Mouse (Mus musculus) heart, embryonic 11.5 days (tissue): Measurements from ENCODE around the gene Snf8. TPM values are rescaled to one million over a fixed set of nuclear protein-coding genes. Genes with fewer than 3 reads are reported as not detected.

Source experiments
- ATAC-seq: fragments of 200-750 bp; cut with Nextera tagmentation; replicated peaks from 2 replicates; pipeline ENCODE4 v1.8.0; 2017; ENCODE audit warnings: moderate library complexity; ENCODE audit not compliant: insufficient number of reproducible peaks, low FRiP score, low TSS enrichment
- H3K27ac ChIP-seq: fragments of 300-500 bp; sonication (generic); 2 replicates; pipeline ENCODE4 v1.5.1; 2014; ENCODE audit warnings: mild to moderate bottlenecking, low read depth, low read length
- H3K27me3 ChIP-seq: fragments of 300-500 bp; sonication (generic); 2 replicates; pipeline ENCODE4 v1.6.1; 2014; ENCODE audit warnings: mild to moderate bottlenecking, low read length, mixed read lengths; ENCODE audit not compliant: control insufficient read depth, insufficient read depth
- H3K36me3 ChIP-seq: fragments of 300-500 bp; sonication (generic); 2 replicates; pipeline ENCODE4 v1.6.1; 2014; ENCODE audit warnings: mild to moderate bottlenecking, low read length, moderate library complexity, mixed read lengths; ENCODE audit not compliant: control insufficient read depth, insufficient read depth
- H3K4me1 ChIP-seq: fragments of 300-500 bp; sonication (generic); 2 replicates; pipeline ENCODE4 v1.6.1; 2014; ENCODE audit warnings: low read length; ENCODE audit not compliant: control insufficient read depth, insufficient read depth
- H3K4me2 ChIP-seq: fragments of 300-500 bp; sonication (generic); 2 replicates; pipeline ENCODE4 v1.6.1; 2014; ENCODE audit warnings: mild to moderate bottlenecking, moderate library complexity
- H3K4me3 ChIP-seq: fragments of 300-500 bp; sonication (generic); 2 replicates; pipeline ENCODE4 v1.5.1; 2014; ENCODE audit warnings: low read depth, low read length
- H3K9ac ChIP-seq: fragments of 300-500 bp; sonication (generic); 2 replicates; pipeline ENCODE4 v1.6.1; 2014; ENCODE audit warnings: mild to moderate bottlenecking, low read depth, low read length, moderate library complexity
- H3K9me3 ChIP-seq: fragments of 300-500 bp; sonication (generic); replicated peaks from 2 replicates; pipeline ENCODE4 v1.6.1; 2016; ENCODE audit warnings: low read length; ENCODE audit not compliant: control insufficient read depth
- WGBS: fragments of 180-500 bp; shearing (Covaris S2); extraction: QIAGEN DNeasy Blood & Tissue Kit; methylation state at CpG from one replicate; pipeline ENCODE4 v1.1.7; 2014; ENCODE audit not compliant: insufficient replicate concordance; 5-methylcytosine and 5-hydroxymethylcytosine counted together
- polyA plus RNA-seq: library from polyadenylated mRNA; unstranded; fragments of >200 nt; fragmentation: Nextera tagmentation; extraction: Ambion mirVana; gene quantifications from 2 replicates; pipeline ENCODE4 v1.2.1, GENCODE M21; 2014

Gene Snf8
- polyA plus RNA-seq, 1 experiment from 2014 or later, result 31.3 TPM

DNA sequence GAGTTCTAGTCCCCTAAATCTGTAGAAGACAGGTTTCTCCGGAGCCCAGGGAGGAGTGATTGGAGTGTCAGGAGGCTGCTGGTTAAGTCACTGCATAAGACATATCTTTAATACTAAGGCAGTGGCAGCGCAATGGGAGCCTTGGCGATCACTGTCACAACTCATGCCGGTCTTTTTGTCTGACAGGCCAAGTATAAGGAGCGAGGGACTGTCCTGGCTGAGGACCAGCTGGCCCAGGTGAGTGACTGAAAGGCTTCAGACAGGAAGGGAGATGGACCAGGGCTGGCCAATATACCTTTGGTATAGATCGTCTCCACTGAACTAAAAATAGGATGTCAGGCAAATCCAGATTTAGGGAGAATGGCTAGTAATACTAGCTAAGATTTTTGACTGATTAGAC, 448 bp downstream of the Snf8 start:
- Histone ChIP-seq H3K27me3 (no peaks in the 10 kb centered on the region), H3K36me3 (peaks cover 9% of the 10 kb centered on the region; the same call in 1 of the 2 replicates), H3K4me1 (peaks cover 9% of the 10 kb centered on the region; the same call in 1 of the 2 replicates), H3K27ac (no peak overlapping the region), H3K9me3 (no peaks in the 10 kb centered on the region), H3K9ac (peak overlapping the region; percentile 74), H3K4me2 (peak overlapping the region; percentile 87), H3K4me3 (peak overlapping the region; percentile 69)
- 7% methylated on average over 6 of the region's 6 CpGs for WGBS
- no peak for ATAC-seq

DNA sequence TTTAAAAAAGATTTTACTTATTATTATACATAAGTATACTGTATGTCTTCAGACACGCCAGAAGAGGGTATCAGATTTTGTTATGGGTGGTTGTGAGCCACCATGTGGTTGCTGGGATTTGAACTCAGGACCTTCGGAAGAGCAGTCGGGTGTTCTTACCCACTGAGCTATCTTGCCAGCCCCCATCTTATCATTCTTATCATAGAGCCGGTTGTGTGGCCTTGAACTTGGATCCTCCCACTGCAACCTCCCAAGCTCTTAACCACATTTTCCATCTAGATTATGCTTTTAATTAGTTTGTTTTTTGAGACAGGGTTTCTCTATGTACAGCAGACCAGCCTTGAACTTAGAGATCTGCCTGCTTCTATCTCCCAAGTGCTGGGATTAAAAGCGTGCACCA, 2.8 kb downstream of the Snf8 start:
- H3K4me2 ChIP-seq, result no peak overlapping the region
- no peak overlapping the region for H3K9ac ChIP-seq
- WGBS, result 86% methylated on average over 5 of the region's 5 CpGs
- ATAC-seq, result no peak
- H3K27me3 ChIP-seq, result no peaks in the 10 kb centered on the region
- H3K9me3 ChIP-seq, result no peaks in the 10 kb centered on the region
- no peak overlapping the region for H3K27ac ChIP-seq
- no peak overlapping the region for H3K4me3 ChIP-seq
- peaks cover 9% of the 10 kb centered on the region; the same call in 1 of the 2 replicates for H3K36me3 ChIP-seq
- H3K4me1 ChIP-seq, result peaks cover 9% of the 10 kb centered on the region; the same call in 1 of the 2 replicates

DNA sequence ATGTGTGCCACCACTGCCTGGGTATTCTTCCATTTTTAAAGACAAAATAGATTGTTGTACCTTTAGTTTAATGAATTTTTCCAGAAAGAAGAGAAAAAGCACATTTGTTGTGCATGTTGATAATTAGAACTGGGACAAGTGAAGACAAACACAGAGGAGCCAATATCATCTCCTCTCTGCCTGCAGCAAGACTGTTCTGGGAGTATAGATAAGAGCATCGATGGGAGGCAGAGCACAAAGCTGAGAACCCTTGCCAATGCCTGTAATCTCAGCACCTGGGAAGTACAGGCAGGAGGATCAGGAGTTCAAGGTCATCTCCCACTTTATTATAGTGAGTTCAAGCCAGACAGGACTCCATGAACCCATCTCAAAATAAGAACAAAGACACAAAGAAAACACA, 3.9 kb downstream of the Snf8 start:
- no peak overlapping the region for H3K4me3 ChIP-seq
- H3K27me3 ChIP-seq, result no peaks in the 10 kb centered on the region
- WGBS, result 49% methylated on average over 1 of the region's 1 CpGs
- no peak overlapping the region for H3K9ac ChIP-seq
- H3K9me3 ChIP-seq, result no peaks in the 10 kb centered on the region
- ATAC-seq, result no peak
- H3K4me1 ChIP-seq, result peaks cover 9% of the 10 kb centered on the region; the same call in 1 of the 2 replicates
- peaks cover 9% of the 10 kb centered on the region; the same call in 1 of the 2 replicates for H3K36me3 ChIP-seq
- H3K27ac ChIP-seq, result no peak overlapping the region
- H3K4me2 ChIP-seq, result no peak overlapping the region

DNA sequence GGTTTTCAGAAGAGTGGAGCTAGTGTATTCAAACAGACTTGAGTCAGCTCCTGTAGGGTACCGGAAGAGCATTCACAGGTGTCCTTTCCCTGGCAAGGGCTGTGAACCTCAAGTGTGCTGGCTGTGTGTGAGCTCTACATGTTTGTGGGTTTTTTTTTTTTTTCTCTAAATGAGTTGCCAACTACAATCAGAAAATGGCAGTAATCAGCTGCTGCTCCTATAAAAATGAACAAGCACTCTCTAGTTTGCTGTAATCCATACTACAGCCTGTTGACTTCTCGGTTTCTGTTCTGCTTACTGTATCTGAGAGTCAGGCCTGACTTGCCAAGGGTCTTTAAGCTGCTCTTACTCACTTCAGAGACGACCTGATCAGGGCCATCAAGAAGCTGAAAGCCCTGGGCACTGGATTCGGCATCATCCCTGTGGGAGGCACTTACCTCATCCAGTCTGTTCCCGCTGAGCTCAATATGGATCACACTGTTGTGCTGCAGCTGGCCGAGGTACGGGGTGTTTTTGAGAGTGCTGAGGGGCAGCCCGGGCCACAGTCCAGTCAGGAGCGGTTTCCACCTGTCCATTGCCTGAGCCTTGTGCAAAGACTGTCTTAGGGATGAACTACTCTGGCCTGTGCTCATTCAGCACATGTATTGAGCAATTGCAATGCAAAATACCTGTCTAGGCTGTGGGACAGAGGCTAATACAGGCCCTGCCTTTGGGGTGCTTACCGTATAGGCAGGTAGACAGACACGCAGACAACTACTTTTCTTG, 10.3 kb downstream of the Snf8 start:
- H3K9me3 ChIP-seq, result no peaks in the 10 kb centered on the region
- peaks cover 14% of the 10 kb centered on the region for H3K36me3 ChIP-seq
- H3K27me3 ChIP-seq, result no peaks in the 10 kb centered on the region
- no peak overlapping the region for H3K4me3 ChIP-seq
- H3K4me2 ChIP-seq, result no peak overlapping the region
- H3K27ac ChIP-seq, result no peak overlapping the region
- WGBS, result 86% methylated on average over 11 of the region's 11 CpGs
- ATAC-seq, result no peak
- H3K4me1 ChIP-seq, result no peaks in the 10 kb centered on the region
- no peak overlapping the region for H3K9ac ChIP-seq

DNA sequence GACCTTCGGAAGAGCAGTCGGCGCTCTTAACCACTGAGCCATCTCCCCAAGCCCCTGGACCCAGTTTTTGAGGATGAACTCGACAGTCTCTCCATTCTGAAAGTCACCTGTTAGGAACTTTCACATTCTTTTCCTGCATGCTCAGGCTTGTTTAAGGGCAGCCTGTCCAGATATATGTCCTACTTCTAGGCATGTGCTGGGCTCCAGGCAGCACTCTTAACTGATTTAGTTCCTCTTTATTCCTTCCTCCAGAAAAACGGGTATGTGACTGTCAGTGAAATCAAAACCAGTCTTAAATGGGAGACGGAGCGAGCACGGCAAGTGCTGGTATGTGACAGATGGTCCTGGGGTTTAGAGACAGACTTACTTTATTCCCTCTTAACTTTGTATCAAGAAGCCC, 11.3 kb downstream of the Snf8 start:
- no peak overlapping the region for H3K27ac ChIP-seq
- H3K4me1 ChIP-seq, result no peaks in the 10 kb centered on the region
- H3K27me3 ChIP-seq, result no peaks in the 10 kb centered on the region
- H3K9me3 ChIP-seq, result no peaks in the 10 kb centered on the region
- no peak overlapping the region for H3K9ac ChIP-seq
- peaks cover 20% of the 10 kb centered on the region for H3K36me3 ChIP-seq
- H3K4me3 ChIP-seq, result no peak overlapping the region
- no peak overlapping the region for H3K4me2 ChIP-seq
- WGBS, result 88% methylated on average over 8 of the region's 8 CpGs
- ATAC-seq, result no peak

DNA sequence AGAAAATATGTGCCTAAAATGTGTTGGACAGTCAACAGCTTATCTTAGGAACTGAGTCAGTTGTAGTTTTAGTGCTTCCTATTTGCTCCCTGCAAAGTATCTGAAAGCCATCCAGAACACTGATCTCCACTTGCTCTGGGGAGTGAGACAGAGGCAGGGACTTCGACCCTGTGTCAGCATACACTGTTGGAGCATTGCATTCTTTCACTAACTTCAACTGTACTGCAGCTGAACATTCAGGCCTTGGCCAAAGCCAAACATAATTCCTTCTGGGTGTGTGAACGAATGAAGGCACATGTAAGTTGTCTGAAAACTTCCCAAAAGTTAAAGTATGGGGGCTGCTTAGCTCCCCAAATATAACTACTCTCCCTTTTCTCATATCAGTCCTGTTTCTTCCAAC, 12.1 kb downstream of the Snf8 start:
- Histone ChIP-seq H3K27me3 (no peaks in the 10 kb centered on the region), H3K9ac (no peak overlapping the region), H3K4me1 (no peaks in the 10 kb centered on the region), H3K36me3 (peaks cover 27% of the 10 kb centered on the region), H3K4me3 (no peak overlapping the region), H3K9me3 (no peaks in the 10 kb centered on the region), H3K27ac (no peak overlapping the region), H3K4me2 (no peak overlapping the region)
- ATAC-seq, result no peak
- 78% methylated on average over 2 of the region's 2 CpGs for WGBS

DNA sequence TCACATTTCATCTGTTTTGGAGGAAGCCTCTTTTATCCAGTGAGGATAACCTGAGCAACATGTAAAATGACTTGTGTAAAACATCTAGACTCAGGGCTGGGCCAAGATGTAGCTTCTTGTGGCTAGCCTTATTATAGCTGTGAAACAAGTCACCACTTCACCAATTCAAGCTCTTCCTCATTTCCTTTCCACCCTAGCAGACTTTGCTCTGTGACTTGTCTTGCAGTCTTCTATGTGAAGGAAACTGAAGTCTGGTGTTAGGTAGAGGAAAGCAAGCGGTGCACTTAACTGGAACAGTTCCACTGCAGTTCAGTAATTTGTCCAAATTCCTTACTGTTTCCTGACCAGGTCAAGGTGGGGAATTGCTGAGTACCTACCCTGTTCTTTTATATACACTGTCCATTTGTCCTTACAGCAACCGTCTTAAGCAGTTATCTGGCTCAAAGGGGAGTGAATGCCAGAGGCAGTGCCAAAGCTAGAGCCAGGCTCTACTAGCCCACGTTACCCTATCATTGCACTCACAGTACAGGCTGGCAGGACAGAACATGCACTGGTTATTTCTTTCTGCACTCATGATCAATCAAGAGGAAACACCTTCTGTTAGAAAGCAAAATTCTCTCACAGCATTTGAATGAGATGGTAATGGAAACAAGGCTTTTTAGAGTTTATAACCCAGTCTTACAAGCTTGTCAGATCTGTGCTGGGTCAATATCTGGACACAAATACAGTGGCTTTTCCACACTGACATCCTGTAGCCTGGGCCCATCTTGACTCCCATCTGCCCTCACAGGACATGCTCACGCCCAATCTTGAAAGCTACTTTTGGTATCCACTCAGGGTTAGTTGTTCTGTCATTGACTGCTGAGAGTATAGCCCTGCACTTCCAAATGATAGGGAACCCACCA, 13.0 kb downstream of the Snf8 start:
- no peak for ATAC-seq
- H3K27ac ChIP-seq, result no peak overlapping the region
- no peak overlapping the region for H3K4me2 ChIP-seq
- H3K9ac ChIP-seq, result no peak overlapping the region
- H3K9me3 ChIP-seq, result no peaks in the 10 kb centered on the region
- H3K4me3 ChIP-seq, result no peak overlapping the region
- 82% methylated on average over 4 of the region's 4 CpGs for WGBS
- peaks cover 32% of the 10 kb centered on the region for H3K36me3 ChIP-seq
- H3K4me1 ChIP-seq, result no peaks in the 10 kb centered on the region
- H3K27me3 ChIP-seq, result no peaks in the 10 kb centered on the region

DNA sequence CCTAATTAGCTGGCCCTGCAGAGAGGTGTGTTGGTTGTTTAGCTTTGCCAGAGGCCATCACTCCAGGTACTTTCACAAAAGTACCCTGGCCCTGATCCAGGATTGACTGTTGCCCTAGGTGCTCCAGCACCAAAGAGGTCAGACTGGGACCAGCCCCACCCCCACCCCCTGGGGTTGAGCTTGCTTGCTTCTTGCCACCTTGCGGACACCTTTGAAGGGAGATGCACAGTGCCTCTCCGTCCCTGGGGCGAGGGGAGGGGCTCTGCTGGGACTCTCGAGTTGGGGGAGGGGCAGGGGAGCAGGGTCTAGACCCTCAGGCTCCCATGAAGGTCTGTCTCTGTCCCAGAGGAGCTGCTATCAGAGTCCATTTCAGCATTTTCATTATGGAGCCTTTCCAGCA, 15.3 kb downstream of the Snf8 start:
- Histone ChIP-seq H3K27ac (no peak overlapping the region), H3K9ac (no peak overlapping the region), H3K4me1 (no peaks in the 10 kb centered on the region), H3K4me2 (no peak overlapping the region), H3K4me3 (no peak overlapping the region), H3K9me3 (no peaks in the 10 kb centered on the region), H3K36me3 (peaks cover 32% of the 10 kb centered on the region), H3K27me3 (no peaks in the 10 kb centered on the region)
- ATAC-seq, result no peak
- 86% methylated on average over 4 of the region's 4 CpGs for WGBS
